Mouse (Mus musculus) liver, adult 2 months (tissue): ENCODE measurements around the gene Sema6d. TPM values are rescaled to one million over a fixed set of nuclear protein-coding genes. Genes with fewer than 3 reads are reported as not detected.

Source experiments
- DNase-seq: peaks from one replicate; pipeline ENCODE4 v3.0.0-alpha.2; 2011; ENCODE audit warnings: low read depth, low spot score; ENCODE audit errors: extremely low read depth
- H3K27ac ChIP-seq: fragments of 200-500 bp; replicated peaks from 2 replicates; pipeline ENCODE4 v1.5.1; 2012; ENCODE audit warnings: low read depth, mild to moderate bottlenecking, control low read depth, inconsistent platforms, low read length; ENCODE audit not compliant: insufficient read depth
- H3K27me3 ChIP-seq: fragments of 200-500 bp; 2 replicates; pipeline ENCODE4 v1.6.1; 2012; ENCODE audit warnings: mild to moderate bottlenecking, moderate library complexity, low read length, inconsistent platforms; ENCODE audit not compliant: control insufficient read depth, insufficient read depth
- H3K36me3 ChIP-seq: fragments of 200-500 bp; 2 replicates; pipeline ENCODE4 v1.6.1; 2012; ENCODE audit warnings: low read length, inconsistent platforms; ENCODE audit not compliant: control insufficient read depth, insufficient read depth
- H3K4me1 ChIP-seq: fragments of 200-500 bp; 2 replicates; pipeline ENCODE4 v1.6.1; 2011; ENCODE audit warnings: low read length; ENCODE audit not compliant: control insufficient read depth, insufficient read depth
- H3K4me3 ChIP-seq: fragments of 200-500 bp; 2 replicates; pipeline ENCODE4 v1.5.1; 2011; ENCODE audit warnings: low read depth, mild to moderate bottlenecking, control low read depth, low read length, moderate library complexity; ENCODE audit not compliant: insufficient read depth
- H3K79me2 ChIP-seq: fragments of 200-500 bp; 2 replicates; pipeline ENCODE4 v1.6.1; 2012; ENCODE audit warnings: inconsistent platforms, mild to moderate bottlenecking, low read length, moderate library complexity; ENCODE audit not compliant: control insufficient read depth, insufficient read depth
- H3K9ac ChIP-seq: fragments of 200-500 bp; 2 replicates; pipeline ENCODE4 v1.6.1; 2012; ENCODE audit warnings: low read depth, mild to moderate bottlenecking, control low read depth, inconsistent platforms, low read length
- CTCF ChIP-seq: fragments of 200-500 bp; IDR thresholded peaks from 2 replicates; pipeline ENCODE4 v1.5.1; 2011; ENCODE audit warnings: low read depth, low read length, control low read depth
- POLR2A ChIP-seq: fragments of 200-500 bp; IDR thresholded peaks from 2 replicates; pipeline ENCODE4 v1.6.1; 2011; ENCODE audit warnings: low read length, control low read depth; ENCODE audit not compliant: insufficient read depth; ENCODE audit errors: extremely low read depth
- WGBS: fragments of 180-500 bp; shearing (Covaris S2); methylation state at CpG from one replicate; pipeline ENCODE4 v1.1.7; 2018; 5-methylcytosine and 5-hydroxymethylcytosine counted together
- polyA plus RNA-seq: library from polyadenylated mRNA; depleted of rRNA; stranded (reverse); fragments of >200 nt; gene quantifications from 2 replicates; pipeline ENCODE4 v1.2.3, GENCODE M21; 2012
- total RNA-seq: library from RNA; depleted of rRNA; stranded (reverse); fragments of >200 nt; gene quantifications from 2 replicates; pipeline ENCODE4 v1.2.3, GENCODE M21; 2014

Gene Sema6d
- total and polyA plus RNA-seq, 2 experiments = 3.9 to 8.5 TPM

GRCm38 (mm10) chr2:124660686-124661085, 570.9 kb downstream of the Sema6d start:
- H3K27ac ChIP-seq = no peak overlapping the region
- TF ChIP-seq POLR2A (no peak), CTCF (no peak)
- peaks cover 15% of the 10 kb centered on the region for H3K36me3 ChIP-seq
- no peaks in the 10 kb centered on the region for H3K4me1 ChIP-seq
- DNase-seq = no peak
- H3K27me3 ChIP-seq = no peaks in the 10 kb centered on the region
- no peak overlapping the region for H3K4me3 ChIP-seq
- H3K79me2 ChIP-seq = no peaks in the 10 kb centered on the region
- no peak overlapping the region for H3K9ac ChIP-seq
- WGBS = 83% methylated on average over 5 of the region's 5 CpGs

- no peak for DNase-seq
- H3K27me3 ChIP-seq = no peaks in the 10 kb centered on the region
- WGBS = 92% methylated on average over 9 of the region's 9 CpGs
- peaks cover 12% of the 10 kb centered on the region for H3K36me3 ChIP-seq
- H3K4me3 ChIP-seq = no peak overlapping the region
- no peaks in the 10 kb centered on the region for H3K79me2 ChIP-seq
- no peaks in the 10 kb centered on the region for H3K4me1 ChIP-seq
- TF ChIP-seq POLR2A (no peak), CTCF (no peak)
- H3K9ac ChIP-seq = no peak overlapping the region
- no peak overlapping the region for H3K27ac ChIP-seq
These were observed 571.5 kb downstream of the Sema6d start for GRCm38 (mm10) chr2:124661316-124661715.

GRCm38 (mm10) chr2:124662257-124662656, 572.5 kb downstream of the Sema6d start:
- TF ChIP-seq CTCF (no peak), POLR2A (no peak)
- DNase-seq = no peak

GRCm38 (mm10) chr2:124664191-124664590, 574.4 kb downstream of the Sema6d start:
- H3K79me2 ChIP-seq = no peaks in the 10 kb centered on the region
- H3K27ac ChIP-seq = no peak overlapping the region
- WGBS = 96% methylated on average over 16 of the region's 16 CpGs
- H3K4me3 ChIP-seq = no peak overlapping the region
- no peaks in the 10 kb centered on the region for H3K4me1 ChIP-seq
- peaks cover 5% of the 10 kb centered on the region; the same call in 1 of the 2 replicates for H3K36me3 ChIP-seq
- no peaks in the 10 kb centered on the region for H3K27me3 ChIP-seq
- TF ChIP-seq CTCF (no peak), POLR2A (no peak)
- DNase-seq = no peak
- H3K9ac ChIP-seq = no peak overlapping the region

More at GRCm38 (mm10) chr2:124662257-124662656, 572.5 kb downstream of the Sema6d start:
- Histone ChIP-seq H3K9ac (no peak overlapping the region), H3K79me2 (no peaks in the 10 kb centered on the region), H3K4me3 (no peak overlapping the region), H3K36me3 (peaks cover 5% of the 10 kb centered on the region; the same call in 1 of the 2 replicates), H3K27me3 (no peaks in the 10 kb centered on the region), H3K27ac (no peak overlapping the region), H3K4me1 (no peaks in the 10 kb centered on the region)
- 60% methylated on average over 5 of the region's 5 CpGs for WGBS

- Histone ChIP-seq H3K4me3 (no peak overlapping the region), H3K36me3 (no peaks in the 10 kb centered on the region), H3K9ac (no peak overlapping the region), H3K27me3 (no peaks in the 10 kb centered on the region), H3K4me1 (no peaks in the 10 kb centered on the region), H3K27ac (no peak overlapping the region), H3K79me2 (no peaks in the 10 kb centered on the region)
- TF ChIP-seq CTCF = no peak
- TF ChIP-seq POLR2A = no peak
- 89% methylated on average over 1 of the region's 1 CpGs for WGBS
- DNase-seq = no peak
These were observed 578.7 kb downstream of the Sema6d start for GRCm38 (mm10) chr2:124668431-124668830.

GRCm38 (mm10) chr2:124673117-124673516, 583.3 kb downstream of the Sema6d start:
- H3K27me3 ChIP-seq = no peaks in the 10 kb centered on the region
- no peak for DNase-seq
- H3K36me3 ChIP-seq = no peaks in the 10 kb centered on the region
- TF ChIP-seq CTCF (no peak), POLR2A (no peak)
- H3K9ac ChIP-seq = no peak overlapping the region
- H3K79me2 ChIP-seq = no peaks in the 10 kb centered on the region
- H3K27ac ChIP-seq = no peak overlapping the region
- no peaks in the 10 kb centered on the region for H3K4me1 ChIP-seq
- H3K4me3 ChIP-seq = no peak overlapping the region
